Mouse (Mus musculus) spleen, embryonic (tissue): ENCODE measurements around the gene Trim46.

ENCODE experiments used
- CTCF ChIA-PET: fragments of 350-600 bp; sonication (Branson Sonifier 250); formaldehyde crosslinking; loops from one replicate; lab custom pipeline; 2022; lab: Charles Lee

Gene Trim46

DNA sequence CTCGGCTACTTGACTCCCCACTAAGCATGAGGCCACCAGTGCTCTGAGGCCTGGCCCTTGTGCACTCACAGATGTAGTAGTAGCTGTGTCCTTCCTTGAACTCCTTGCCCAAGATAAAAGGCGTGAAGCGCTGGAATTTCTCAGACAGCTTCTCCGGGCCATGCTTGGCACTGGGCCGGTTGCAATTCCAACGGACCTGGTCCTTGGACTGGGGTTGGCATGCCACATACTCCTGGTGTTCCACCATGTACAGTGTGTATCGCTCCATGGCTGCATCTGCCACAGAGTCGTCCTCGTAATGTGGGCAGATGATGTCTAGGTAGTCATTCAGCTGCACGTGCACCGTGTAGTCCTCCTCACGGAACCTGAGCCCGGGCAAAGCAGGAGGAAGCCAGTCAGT lies 30.0 kb upstream of the Trim46 start:
- CTCF ChIA-PET = no interaction called here

DNA sequence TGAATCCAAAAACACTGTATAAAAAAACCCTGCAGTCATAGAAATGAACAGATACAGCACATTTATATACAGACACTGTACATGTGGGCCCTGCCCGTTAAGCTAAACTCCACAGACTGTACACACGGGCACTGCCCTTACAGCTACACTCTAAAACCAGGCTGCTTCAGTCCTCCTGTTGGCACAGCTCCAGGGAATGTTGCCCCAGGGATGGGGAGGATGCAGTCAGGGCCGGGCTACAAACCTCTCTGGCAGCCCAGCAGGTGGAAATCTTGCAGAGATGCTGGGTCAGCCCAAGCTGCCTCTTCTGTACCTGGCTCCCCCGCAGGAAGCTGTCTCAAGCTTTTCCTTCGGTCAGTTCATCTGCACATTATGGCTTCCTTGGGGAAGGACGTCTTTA lies 25.7 kb upstream of the Trim46 start:
- CTCF ChIA-PET = interaction anchor here (1.3 kb wide), 1 partner anchor 27 kb away, joined by 4 read pairs; no protein-coding TSS in a partner anchor

- CTCF ChIA-PET = interaction anchor here (1.0 to 1.3 kb wide), 2 partner anchors 20 to 28 kb away, joined by 3 to 4 read pairs; no protein-coding TSS in a partner anchor
Measured at GRCm38 (mm10) chr3:89270891-89271290, 24.8 kb upstream of the Trim46 start.

DNA sequence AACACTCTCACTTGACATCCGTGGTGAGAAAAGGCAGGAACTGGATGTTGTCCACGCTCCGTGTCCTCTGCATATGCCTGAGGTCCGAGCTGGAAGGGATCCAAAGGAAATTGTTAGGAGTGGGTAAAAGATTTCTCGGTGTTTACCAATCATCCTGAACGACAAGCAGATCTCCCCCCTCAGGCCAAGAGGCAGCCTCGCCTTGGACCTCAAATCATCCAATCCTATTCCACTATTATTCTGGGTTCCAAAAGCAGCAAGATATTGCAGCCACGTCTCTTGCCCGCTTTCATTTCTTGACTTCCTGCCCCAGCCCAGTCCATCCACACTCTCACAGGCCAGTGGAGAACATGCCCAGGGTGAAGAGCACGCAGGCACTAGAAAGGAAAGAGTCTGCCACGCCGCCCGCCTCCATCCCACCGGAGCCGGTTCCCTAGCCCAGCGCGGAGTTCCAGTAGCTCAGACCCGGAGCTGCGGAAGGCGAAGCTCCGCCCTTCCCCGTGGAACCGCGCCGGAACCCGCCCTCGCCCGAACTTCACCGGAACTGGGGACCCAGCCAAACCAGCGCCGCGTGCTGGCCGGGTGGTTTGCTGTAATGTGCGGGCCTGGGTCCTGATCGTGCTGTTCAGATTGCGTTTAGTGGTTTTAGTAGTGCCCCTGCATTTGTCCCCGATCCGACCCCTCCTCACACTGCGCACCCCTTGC lies 24.1 kb upstream of the Trim46 start, which contains the start of gene Slc50a1:
Gene Slc50a1 (minus strand): TSS at position 520 of the 705 bp plus-strand sequence.
- CTCF ChIA-PET = interaction anchor here (0.6 to 1.3 kb wide), 3 partner anchors 19 to 49 kb away, joined by 3 to 7 read pairs (median 4); no protein-coding TSS in a partner anchor

DNA sequence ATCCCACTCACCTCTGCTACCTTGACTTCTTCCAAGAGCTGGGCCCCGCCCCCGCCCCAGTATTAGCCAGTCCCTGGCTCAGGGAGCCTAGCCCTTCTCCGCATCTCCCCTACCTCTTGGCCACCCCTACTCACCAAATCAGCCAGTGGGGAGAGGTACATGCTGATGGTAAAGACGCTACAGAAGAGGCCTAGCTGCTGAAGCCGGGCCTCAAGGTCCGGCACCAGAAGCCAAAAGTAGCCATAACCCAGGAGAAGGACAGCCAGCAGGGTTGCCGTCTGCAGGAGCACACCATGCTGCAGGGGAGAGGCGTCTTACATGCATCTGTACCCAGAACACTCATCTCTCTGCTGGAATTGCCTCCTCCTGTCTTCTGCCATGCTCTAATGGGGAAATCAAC lies 22.8 kb upstream of the Trim46 start:
- CTCF ChIA-PET = no interaction called here

DNA sequence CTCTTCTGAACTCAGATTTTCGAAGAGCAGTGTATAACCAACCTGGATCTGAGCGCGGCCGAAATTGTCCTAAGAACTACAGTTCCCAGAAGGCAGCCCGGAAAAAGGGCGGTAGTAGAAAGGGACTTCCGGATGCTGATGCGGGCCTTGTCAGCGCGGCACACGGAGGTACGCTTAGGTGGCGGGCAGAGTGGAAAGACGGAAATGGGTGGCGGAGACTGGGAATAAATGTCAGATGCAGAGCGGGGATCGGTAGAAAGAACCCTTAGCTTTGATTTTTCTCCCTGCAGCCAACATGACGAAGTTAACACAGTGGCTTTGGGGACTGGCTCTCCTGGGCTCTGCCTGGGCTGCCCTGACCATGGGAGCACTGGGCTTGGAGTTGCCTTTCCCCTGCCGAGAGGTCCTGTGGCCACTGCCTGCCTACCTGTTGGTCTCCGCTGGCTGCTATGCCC lies 20.4 kb upstream of the Trim46 start:
- CTCF ChIA-PET = interaction anchor here (0.5 to 1.2 kb wide), 4 partner anchors 15 to 716 kb away, joined by 3 to 6 read pairs (median 4); no protein-coding TSS in a partner anchor

GRCm38 (mm10) chr3:89262417-89262816 lies 16.3 kb upstream of the Trim46 start:
- CTCF ChIA-PET = interaction anchor here (0.7 kb wide), 1 partner anchor 70 kb away, joined by 6 read pairs; no protein-coding TSS in a partner anchor

- CTCF ChIA-PET = no interaction called here
Measured at GRCm38 (mm10) chr3:89260211-89260610, 14.1 kb upstream of the Trim46 start.

GRCm38 (mm10) chr3:89259076-89259475 lies 13.0 kb upstream of the Trim46 start, which contains the start of gene Dpm3:
Gene Dpm3 (plus strand): TSS chr3:89259358.
- CTCF ChIA-PET = no interaction called here

GRCm38 (mm10) chr3:89256177-89256576 lies 10.1 kb upstream of the Trim46 start:
- CTCF ChIA-PET = no interaction called here

DNA sequence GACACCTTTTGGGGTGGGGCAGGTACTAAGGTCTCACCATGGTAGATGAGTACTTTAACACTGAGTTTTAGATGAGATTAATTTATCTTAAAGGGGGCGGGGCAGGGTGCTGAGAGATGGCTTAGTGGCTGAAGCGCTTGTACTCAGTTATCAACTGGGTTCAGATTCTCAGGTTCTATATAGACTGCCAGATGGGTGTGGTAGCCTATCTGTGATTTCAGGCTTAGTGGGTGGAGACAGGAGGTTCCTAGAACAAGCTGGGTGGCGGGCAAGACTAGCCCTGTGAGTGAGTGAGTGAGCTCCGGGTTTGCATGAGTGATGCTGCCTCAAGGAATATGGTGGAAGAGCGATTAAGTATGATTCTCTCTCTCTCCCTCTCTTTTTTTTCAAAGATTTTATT lies 8.9 kb upstream of the Trim46 start:
- CTCF ChIA-PET = no interaction called here

DNA sequence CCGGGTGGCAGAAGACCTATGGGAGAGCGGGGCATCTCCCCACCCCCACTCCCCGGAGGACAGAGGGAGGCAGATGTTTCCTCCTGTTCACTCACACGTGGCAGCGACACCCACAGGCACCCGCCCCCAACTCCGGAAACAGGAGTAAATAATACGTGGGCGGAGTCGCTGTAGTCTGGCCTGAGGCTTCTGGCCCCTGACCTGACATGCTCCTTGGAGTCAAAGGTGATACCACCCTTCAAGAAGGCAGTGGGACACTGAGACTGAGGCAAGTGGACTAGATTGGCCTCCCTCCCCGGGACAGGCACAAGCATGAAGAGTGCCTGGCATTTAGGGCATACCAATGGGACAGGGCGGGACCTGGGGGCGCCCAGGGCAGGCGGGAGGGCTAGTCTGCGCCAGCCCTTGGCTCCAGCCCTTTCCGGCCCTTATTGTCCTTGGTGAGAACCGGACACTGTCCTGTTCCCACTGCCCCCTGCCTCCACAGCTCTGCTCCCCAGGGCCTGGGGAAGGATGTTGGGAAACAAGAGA lies 5.3 kb upstream of the Trim46 start:
- CTCF ChIA-PET = interaction anchor here (0.5 to 2.5 kb wide), 4 partner anchors 19 to 192 kb away, joined by 3 to 12 read pairs (median 6); partner anchors contain the start of genes Efna1 and Slc50a1

DNA sequence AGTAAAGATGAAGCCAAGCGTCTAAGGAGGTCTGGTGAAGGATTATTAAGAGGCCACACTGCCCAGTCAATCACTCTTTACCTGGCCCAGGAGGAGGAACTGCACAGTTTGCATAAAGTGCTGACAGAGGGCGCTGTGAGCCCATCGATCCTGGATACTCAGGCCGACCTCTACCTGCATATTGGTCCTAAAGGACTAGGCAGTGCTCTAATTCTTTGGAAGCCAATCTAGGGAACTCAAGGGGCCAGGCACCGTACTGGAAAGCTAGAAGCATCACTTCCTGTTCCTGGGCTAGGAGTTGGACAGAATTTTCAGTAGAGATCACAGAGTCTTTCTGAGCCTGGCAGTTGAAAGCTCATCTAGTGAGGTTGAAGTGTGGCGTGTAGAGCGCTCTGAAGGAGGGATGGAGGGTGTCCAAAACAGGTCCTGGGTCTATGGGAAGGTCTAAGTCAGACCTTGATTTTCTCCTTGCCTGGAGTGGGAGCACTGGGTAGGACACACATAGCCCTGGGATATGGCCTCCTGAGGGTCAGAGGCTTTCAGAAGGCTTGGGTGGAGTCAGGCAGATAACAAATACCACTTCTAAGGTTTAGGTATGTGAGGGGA lies 4.4 kb upstream of the Trim46 start:
- CTCF ChIA-PET = interaction anchor here (0.6 to 2.5 kb wide), 4 partner anchors 20 to 54 kb away, joined by 3 to 12 read pairs (median 4); partner anchors contain the start of genes Efna1 and Slc50a1

DNA sequence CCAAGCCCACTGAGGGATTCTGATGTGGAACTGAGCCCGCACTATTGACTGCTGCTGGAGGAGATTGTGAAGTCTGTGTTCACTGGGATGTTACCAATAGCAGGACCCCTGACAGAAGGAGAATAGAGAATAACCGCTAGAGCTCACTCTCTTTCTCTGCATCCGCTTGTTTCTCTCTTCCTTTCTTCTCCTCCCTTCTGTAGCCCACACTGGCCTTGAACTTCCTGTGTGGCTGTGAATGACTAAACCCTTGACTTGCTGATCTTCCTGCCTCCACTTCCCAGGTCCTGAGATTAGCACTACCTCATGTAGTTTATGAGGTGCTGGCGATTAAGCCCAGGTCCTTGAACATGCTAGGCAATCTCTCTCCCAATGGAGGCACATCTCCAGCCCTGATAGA lies 1.4 kb upstream of the Trim46 start:
- CTCF ChIA-PET = no interaction called here

DNA sequence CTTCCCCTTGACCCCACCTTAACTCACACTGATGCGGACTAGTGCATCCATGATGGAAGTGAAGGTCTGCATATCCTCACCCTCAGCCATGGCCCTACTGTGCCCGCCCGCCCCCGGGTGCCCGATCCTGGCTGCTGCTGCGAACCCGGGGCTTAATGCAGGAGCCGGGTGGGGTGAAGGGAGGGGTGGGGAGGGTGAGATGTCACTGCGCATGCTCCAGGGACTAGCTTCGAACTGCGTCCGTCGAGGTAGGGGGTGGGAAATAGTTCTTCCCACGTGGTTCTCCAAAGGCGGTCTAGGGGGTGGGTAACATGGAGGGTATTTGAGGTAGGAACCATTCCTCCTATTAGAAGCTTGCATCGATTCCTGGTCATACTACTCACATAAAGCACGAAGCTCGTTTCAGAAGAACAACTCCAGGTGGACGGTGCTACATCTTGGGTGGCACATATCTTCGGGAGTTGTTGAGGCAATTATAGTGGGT lies 379 bp downstream of the Trim46 start, which contains the start of gene Krtcap2:
Gene Krtcap2 (plus strand): TSS at position 279 of the 484 bp plus-strand sequence.
- CTCF ChIA-PET = interaction anchor here (0.6 to 1.5 kb wide), 5 partner anchors 11 to 973 kb away, joined by 3 to 6 read pairs (median 5); partner anchors contain the start of genes Efna1 and Gba

DNA sequence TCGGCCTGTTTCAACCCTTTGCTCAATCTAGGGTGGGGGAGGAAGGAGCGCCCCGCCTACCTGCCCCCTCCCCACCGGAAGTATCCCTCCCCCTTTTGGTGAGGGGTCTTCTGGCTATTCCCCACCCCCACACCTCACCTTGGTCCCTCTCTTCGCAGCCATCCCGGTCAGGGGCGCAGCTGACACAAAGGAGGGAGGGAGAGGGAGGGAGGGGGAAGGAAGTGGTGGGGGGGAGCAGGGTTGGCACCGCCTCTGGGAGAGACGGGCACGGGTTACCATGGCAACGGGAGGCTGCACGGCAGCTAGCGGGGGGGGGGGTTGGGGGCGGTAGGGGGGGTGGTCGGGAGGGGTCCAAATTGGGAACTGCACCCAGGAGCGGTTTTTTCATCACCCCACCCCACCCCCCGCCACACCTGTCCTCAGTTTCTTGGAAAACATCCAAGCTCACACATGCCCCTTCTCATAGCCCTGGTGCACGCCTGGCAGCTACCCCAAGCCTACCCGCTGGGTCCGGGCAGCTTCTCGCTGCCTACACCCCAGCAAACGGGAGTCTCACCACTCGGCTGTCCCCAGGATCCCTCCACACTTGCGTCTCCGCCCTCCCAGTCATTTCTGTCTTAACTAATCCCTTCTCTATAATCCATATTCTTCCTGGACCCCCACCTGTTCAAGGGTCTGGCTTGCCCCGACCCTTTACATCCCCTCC lies 974 bp downstream of the Trim46 start:
- CTCF ChIA-PET = interaction anchor here (0.6 to 1.5 kb wide), 6 partner anchors 11 to 973 kb away, joined by 4 to 6 read pairs (median 5); partner anchors contain the start of gene Efna1

DNA sequence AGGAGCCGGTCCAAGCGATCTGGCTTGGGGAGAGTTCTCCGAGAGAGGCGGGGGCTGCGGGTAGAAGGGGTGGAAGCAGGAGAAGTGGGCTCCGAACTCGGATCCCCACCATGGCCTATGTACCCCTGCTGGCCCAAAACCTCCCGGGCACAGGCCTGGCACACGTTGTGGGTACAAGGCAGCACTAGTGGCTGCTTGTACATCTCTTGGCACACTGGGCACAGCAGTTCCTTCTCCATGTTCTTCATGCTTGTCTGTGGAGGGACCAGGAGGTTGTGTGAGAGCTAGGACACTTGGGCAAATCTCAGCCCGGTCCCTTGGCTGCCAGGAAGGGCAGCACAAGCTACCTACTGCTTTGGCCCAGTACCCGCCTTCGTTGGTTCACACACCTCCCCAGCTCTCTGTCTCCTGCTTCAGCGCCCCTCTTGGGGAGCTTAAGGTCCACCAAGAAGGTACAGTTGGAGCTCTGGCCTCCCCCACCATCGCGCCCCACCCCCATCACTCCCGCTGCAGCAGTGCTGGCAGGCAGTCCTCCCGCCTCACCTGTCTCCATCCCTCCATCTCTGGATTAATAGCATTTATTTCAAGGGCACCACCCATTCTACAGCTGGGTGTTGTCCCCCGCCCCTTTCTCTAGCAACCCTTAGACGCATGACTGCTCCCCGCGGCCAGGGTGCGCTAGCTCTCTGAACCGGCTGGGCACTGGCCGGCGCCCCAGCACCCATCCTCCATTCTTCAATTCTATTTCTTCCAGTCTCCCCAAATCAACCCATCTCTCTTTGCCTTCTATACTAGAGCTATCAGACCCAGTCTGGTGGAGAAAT lies 1.7 kb downstream of the Trim46 start:
- CTCF ChIA-PET = interaction anchor here (0.6 to 1.5 kb wide), 4 partner anchors 10 to 30 kb away, joined by 5 to 6 read pairs (median 5); no protein-coding TSS in a partner anchor

GRCm38 (mm10) chr3:89243609-89244008 lies 2.5 kb downstream of the Trim46 start:
- CTCF ChIA-PET = interaction anchor here (0.6 to 1.4 kb wide), 2 partner anchors 13 to 39 kb away, joined by 3 to 5 read pairs; no protein-coding TSS in a partner anchor

DNA sequence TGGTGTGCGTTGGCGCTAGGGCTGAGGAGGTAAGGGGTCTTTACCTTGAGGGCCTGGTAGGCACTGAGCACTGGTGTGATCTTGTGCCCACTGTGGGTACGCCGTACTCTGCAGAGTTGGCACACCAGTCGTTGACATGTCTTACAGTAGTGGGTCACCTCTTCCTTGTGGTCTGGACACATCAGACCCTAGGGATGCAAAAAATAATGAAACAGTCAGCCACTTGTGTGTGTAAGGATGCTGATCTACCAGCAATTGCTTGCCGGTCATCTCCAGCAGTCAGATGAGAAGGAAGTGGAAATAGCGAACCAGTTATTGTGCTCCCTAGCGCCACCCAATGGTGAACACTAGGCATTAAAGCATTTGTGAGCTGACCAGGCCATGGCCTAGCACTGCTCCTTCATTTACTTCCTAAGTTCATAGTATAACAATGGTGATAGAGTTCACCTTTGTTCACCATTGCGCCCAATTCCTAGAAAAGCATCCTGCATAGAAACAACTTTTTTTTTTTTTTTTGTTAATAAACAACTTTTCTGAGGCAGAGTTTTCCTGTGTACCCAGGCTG lies 3.7 kb downstream of the Trim46 start:
- CTCF ChIA-PET = interaction anchor here (0.7 kb wide), 1 partner anchor 171 kb away, joined by 3 read pairs; no protein-coding TSS in a partner anchor
